Mouse (Mus musculus) adrenal gland, adult 8-10 months (tissue): ENCODE measurements around the gene Ece1. TPM values are rescaled to one million over a fixed set of nuclear protein-coding genes. Genes with fewer than 3 reads are reported as not detected.

Experiments
- DNase-seq: peaks from one replicate; pipeline ENCODE4 v3.0.0; 2022
- total RNA-seq, 4 experiments: library from RNA; stranded (reverse); gene quantifications; 2 replicates each; pipeline ENCODE4 v1.2.4; 2022

The Ece1 gene
- total RNA-seq, 4 experiments from 2014 or later: 248 to 380 (median 315) TPM

DNA sequence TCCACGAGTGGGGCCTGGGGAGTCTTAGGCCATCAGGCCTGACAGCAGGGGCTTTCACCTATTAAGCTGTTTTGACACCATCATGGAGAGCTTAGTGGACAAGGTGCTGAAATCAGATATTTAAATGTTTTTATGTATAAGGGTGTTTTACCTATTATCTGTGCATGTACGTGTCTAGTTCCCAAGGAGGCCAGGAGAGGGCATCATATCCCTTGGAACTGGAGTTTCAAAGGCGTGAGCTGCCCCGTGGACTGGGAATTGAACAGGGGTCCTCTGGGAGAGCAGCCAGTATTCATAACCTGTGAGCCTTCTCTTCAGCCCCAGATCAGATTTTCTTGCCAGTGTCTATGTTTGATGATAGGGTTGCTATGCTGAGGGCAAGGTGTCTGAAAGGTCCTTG is 128.4 kb downstream of the Ece1 start:
- DNase-seq: no peak

DNA sequence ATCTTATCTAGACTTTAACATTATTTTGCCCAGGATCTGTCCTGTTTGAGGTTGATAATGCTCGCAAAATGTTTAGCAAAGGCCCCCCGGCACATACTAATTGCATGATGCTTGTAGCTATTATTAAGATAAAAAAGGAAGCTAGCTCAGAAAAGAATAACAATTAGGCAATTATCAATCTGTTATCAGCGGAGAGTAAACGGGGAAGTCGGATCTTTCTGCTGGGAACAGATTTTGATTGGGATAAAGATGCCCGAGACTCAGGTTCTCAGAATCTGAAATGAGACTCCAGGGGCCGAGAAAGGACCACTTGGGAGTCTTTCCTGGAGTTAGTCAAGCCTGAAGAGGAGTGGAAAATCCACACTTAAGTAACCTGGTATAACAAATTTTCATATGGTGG is 129.2 kb downstream of the Ece1 start:
- DNase-seq: no peak

GRCm38 (mm10) chr4:137992890-137993289 is 130.9 kb downstream of the Ece1 start, which contains the start of gene Eif4g3:
Gene Eif4g3, plus strand, starts transcription at chr4:137993022.
- DNase-seq: no peak

DNA sequence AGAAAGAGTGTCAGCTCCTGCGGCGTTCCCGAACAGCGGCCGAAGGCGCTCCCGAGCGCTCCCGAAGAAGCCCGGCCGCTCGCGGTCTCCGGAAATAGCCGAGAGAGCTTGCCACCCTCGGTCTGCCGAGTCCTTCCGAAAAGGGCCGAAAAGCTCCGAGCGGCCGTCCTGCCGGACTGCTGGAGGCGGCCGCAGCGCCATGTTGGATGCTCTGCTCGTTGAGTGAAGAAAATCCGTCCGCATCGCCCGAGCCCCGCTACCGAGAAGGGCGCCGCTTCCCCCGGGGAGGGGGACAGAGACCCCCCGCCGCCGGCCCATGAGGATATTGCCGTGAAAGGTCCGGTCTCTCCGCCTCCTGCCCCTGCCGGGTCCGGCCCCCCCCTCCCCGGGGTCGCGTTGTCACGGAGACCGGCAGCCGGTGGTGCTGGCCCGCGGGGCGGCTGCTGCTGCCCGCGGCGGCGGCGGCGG is 131.3 kb downstream of the Ece1 start:
- DNase-seq: peak; percentile 97

- DNase-seq: peak; percentile 40
Measured at GRCm38 (mm10) chr4:137993821-137994561, 132.0 kb downstream of the Ece1 start.

DNA sequence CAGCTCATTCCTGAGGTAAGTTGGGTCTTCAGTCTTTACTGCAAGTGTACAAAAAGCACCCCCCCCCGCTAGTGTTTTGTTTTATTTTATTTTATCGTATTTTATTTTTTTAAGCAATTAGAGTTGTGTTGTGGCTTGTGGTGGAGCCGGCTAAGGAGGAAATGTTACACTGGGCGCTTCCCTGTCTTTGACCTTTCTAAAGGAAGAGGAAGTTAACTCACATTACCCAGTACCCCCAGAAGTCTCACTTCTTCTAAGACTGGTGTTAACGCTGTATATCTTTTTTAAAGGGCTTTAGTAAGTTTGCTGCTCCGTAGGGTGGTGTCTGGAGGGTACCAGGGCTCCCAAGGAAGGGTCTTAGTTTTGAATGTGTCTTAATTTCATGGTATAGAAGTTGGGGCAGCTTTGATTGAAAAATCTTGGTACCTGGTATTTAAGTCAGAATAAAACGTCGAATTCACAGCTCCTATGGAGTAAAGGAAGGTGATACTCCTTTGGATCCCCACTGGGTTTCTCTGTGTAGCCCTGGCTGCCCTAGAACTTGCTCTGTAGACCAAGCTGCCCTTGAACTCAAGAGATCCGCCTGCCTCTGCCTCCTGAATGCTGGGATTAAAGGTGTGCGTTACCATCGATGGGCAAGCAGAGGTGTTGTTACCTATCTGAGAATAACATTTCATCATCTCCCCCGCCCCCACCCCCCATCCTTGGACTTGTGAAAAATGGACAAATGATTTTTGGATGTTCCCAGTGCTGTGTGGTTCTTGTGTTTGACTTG is 132.7 kb downstream of the Ece1 start:
- DNase-seq: no peak

DNA sequence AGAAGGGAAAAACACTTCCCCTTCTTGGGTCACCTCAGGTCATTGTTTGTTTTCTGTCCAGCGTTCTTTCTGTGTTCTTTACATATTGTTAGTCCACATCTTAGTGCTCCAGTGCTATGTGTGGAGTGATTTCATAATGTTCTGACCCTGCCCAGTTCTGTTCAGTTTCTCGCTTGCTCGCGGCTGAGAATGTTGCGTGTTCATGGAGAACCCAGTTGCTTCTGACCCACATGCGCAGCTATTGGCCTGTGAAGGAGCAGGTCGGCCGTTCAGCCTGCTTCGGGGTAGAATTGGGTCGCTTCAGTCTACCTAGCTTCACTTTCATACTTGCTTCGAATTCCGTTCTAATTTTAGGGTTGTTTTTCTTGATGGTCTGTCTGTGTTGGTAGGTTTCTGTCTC is 133.4 kb downstream of the Ece1 start:
- no peak for DNase-seq

- no peak for DNase-seq
Measured at GRCm38 (mm10) chr4:137998232-137998631, 136.2 kb downstream of the Ece1 start.

GRCm38 (mm10) chr4:138000682-138001081 is 138.6 kb downstream of the Ece1 start:
- no peak for DNase-seq

GRCm38 (mm10) chr4:138003909-138004610 is 142.0 kb downstream of the Ece1 start:
- no peak for DNase-seq

DNA sequence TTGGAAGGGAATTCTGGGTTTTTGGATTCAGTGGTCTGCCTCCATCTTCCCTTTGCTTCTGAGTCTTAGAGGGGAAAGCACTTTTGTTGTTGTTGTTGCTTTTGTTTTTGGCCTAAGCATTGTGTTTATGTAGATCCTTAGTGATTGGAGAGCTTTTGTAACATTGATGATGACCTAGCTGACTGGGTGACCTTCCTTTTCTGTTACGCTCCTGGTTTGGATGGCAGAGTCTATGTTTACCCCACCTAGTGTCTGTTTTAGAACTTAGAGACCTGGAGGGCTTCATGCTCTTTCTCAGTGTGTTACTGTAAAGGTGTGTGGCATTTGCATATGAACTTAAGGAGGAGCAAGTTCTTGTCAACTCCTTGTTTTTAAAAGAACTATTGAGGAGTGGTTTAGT is 143.7 kb downstream of the Ece1 start:
- no peak for DNase-seq

GRCm38 (mm10) chr4:138006951-138007613 is 145.0 kb downstream of the Ece1 start:
- DNase-seq: no peak

DNA sequence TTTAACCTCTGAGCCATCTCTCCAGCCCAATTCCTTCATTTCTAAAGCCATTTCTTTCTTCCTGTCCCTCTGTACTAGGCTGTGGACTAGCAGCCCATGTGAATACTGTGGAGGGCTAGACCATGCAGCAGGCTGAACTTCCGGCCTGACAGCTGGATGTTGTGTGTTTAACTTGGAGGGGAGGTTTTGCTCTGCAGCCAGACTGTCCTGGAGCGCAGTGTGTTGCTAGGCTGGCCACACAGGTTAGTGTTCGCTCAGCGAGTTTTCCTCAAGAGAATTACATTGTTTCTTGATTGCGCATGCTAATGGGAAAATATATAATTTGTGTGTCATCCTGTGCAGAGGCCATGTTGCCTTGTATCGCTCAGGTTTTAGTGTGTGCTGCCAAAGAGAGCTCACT is 146.6 kb downstream of the Ece1 start:
- DNase-seq: no peak

- no peak for DNase-seq
Measured at GRCm38 (mm10) chr4:138009786-138010502, 147.9 kb downstream of the Ece1 start.

- DNase-seq: no peak
Measured at GRCm38 (mm10) chr4:138013723-138014479, 151.9 kb downstream of the Ece1 start.

Other genes starting within 250 kb of the Ece1 start
- gene Rap1gap, start 197.5 kb upstream of the Ece1 start, total RNA-seq: 100 to 1,000 TPM; 108 to 376 (median 251) TPM
- gene Alpl, start 65.9 kb upstream of the Ece1 start, total RNA-seq: 100 to 1,000 TPM in 2 of 4 experiments, 1 to 10 TPM in 2; 5.0 to 180 (median 83.0) TPM
- gene Eif4g3, start 130.8 kb downstream of the Ece1 start, total RNA-seq: 100 to 1,000 TPM in 3 of 4 experiments, 10 to 100 TPM in 1; 97.4 to 133 (median 119) TPM